Mouse (Mus musculus) effector memory CD4-positive, alpha-beta T cell, adult 7 months (primary cell): ENCODE measurements around the gene Asna1. TPM values are rescaled to one million over a fixed set of nuclear protein-coding genes. Genes with fewer than 3 reads are reported as not detected.

Source experiments
- polyA plus RNA-seq: library from polyadenylated mRNA; unstranded; fragments of 100-300 nt; shearing (Covaris generic); gene quantifications from one replicate; pipeline ENCODE4 v1.2.1, GENCODE M21; 2017

Asna1 gene
- polyA plus RNA-seq = 27.0 TPM

DNA sequence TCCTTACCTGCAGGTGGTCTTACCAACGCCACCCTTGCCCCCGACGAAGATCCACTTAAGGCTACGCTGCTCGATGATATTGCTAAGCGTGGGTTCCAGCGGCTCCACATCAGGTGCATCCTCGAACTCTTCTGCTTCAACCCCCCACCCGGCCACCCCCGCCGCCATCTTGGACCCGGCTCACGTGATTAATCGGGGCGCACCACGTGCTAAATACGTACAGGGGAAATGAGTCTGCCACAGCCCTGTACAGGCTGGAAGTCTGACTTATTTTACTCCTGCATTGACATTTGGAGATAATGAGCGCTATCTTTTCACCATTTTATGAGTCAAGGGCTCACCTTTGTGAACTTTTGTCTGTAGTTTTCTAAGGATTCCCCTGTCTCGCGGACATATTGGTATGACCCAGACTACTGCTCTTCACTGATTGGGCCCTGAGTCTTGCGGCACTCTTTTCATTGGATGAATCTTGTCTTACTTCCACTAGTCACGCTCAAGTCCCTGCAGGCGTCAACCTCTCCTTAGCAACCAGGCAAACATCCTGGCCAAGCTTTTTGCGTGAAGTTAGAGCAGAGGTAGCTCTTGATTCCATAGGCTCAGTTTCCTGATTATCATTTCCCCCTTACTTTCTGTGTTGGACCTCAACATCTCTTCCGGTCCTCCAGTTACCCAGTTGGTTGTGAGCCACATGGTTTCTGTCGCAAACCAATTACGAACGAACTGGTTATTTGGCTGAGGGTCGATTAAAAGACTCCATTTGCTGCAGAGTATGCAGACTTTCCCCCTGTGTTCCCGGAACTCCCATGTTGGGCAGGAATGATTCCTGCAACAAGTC, at the start of gene Asna1:
Gene Asna1 (minus strand): TSS at position 184 of the 835 bp plus-strand sequence.

DNA sequence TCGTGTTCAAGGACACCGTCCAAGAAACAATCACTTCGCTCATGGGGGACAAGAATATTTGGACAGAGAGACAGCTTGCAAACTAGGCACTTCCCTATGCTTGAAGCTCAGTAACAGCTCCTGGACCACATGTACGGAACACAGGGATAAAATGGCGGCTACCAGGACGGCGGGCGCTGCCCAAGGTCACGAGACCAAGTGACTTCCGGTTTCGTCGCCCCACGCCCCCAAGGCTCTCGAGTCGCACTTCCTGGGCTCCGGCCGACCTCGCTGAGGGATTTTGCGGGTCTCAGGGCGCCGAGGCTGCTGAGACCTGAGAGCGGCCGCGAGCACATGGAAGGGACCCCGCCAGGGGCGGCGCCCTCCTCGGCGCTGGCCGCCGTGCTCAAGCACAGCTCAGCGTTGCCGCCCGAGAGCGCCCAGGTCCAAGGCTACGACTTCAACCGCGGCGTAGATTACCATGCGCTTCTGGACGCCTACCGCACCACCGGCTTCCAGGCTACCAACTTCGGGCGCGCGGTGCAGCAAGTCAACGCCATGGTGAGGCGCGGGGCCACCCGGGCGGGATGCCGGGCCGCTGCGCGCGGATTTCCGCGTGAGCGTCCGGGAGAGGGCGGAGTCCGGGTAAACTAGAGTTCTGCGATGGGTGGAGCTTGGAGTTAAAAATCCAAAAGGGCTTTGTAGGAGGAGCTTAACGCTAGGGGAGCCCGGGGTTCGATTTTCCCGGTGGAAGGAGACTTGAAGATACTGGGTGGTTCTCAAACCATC, 46.6 kb upstream of the Asna1 start, which contains the start of gene Dhps:
Gene Dhps (plus strand): TSS at position 244 of the 768 bp plus-strand sequence.

DNA sequence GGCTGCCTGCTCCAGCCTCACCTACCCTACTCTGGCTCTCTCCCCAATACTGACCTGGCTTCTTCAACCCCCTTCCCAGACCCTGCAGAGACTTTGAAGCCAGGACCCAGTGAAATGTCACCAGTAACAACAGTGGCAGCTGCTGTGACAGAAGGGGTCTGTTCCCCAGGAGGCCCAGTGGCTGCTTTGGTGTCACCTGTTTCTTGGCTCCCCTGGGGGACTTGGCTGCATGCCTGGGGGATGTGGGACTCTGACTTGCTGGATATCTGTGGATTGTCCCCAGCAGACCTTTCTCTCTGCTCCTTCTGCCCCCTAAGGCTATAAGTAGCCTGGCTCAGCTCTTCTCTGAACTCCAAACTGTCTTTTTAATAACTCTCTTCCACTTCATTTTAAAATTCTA, 42.9 kb upstream of the Asna1 start, which contains the start of gene Gm5741:
Gene Gm5741 (minus strand): TSS at position 1 of the 400 bp plus-strand sequence.

GRCm38 (mm10) chr8:85059879-85060616, 35.0 kb upstream of the Asna1 start, which contains the start of gene Fbxw9:
Gene Fbxw9, plus strand, starts transcription at chr8:85060055.

DNA sequence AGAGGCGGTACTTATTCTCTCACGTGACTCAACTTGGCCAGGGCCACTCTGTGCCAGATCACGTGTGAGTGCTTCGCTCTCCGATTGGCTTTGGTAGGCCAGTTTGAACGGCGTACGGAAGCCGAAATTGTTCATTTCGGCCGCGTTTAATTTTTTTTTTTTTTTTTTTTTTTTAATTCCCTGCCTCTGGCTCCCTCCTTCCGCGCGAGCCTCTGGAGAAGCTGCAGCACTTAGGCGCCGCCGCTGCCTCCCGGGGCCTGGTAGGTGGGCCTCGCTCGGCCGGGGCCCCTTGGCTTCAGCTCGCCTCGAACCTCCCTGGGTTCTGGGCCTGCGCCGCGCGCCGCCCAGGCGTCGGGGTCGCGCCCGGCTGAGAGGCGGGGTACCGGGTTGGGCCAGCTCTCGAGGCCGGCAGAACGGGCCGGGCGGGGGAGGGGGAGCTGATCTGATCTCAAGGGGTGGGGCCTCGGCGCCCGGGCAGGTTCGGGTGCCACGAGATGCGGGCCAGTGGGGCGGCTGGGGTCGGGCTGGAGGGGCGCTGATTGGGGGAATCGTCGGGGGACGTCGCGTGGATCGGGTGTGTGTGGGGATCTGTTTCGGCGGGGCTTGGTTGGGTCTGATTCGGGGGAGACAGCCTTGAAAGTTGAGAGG, 11.8 kb upstream of the Asna1 start, which contains the start of gene Tnpo2:
Gene Tnpo2 (plus strand): TSS at position 198 of the 648 bp plus-strand sequence.

DNA sequence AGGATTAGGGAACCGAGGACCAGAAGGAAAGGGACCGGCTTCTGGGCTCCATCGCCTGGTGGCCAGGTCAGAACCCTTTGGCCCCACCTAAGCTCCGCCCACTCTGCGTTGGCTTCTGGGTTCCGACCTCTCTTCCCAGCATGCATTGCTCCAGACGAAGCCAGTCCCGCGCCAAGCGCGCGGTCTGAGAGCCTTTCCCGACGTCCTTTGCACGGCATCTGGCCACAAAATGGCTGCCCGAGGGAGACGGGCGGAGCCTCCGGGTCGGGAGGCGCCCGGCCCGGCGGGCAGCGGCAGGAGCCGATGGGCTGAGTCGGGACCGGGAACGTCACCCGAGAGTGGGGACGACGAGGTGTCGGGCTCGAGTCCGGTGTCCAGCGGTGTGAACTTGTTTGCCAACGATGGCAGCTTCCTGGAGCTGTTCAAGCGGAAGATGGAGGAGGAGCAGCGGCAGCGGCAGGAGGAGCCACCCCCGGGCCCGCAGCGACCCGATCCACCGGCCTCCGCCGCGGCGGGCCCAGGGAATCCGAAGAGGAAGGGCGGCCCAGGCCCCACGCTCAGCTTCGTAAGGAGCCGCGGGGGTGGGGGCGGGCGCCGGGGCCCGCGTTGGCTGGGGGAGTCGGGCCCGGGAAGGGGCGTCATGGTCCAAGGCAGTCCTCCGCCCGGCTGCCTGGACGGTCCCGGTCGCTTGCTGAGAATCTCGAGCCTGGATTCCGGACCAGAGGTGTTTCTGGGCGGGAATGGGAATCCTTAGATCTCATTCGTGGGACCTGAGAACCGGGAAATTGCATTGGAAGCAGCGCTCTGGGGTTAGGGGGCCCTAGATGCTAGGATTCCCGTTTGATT, 1.8 kb upstream of the Asna1 start, which contains the start of gene Trir:
Gene Trir (plus strand): TSS at position 154 of the 846 bp plus-strand sequence.

DNA sequence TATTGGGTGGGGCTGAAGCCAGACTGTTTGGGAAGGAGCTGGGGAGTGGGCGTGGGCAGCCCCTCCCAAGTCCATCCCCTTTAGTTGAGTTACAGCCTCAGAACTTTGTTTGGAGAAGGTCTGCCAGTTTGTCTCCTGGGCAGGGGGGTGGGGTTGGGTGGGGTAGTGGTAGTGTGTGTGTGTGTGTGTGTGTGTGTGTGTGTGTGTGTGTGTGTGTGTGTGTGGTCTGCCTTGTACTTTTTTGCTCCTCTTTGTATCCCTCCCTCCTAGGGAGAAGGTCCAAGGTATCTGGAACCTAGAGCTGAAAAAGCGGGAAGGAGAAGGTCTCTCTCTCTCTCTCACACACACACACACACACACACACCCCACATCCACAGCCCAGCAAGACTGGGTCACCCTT, 10.7 kb downstream of the Asna1 start, which contains the start of gene Best2:
Gene Best2 (minus strand): TSS at position 101 of the 400 bp plus-strand sequence.

DNA sequence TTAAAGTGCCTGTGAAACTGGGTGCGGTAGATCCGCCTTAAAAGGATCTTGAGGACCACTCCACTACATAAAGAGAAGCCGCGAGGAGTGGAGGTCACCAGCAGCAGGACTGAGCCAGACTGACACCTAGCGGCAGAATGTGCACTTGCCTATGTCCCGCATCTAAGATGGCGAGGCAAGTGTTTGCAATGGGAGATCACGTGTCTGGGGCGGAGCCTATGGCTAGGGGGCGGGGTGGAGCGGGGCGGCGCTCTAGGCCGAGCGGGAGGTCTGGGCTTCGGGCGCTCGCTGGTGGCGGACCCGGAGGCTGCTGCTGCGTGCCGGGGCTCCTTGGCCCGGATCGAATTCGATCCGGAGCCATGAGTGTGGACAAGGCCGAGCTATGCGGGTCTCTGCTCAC, 34.7 kb downstream of the Asna1 start, which contains the start of gene Hook2:
Gene Hook2 (plus strand): TSS at position 255 of the 400 bp plus-strand sequence.

DNA sequence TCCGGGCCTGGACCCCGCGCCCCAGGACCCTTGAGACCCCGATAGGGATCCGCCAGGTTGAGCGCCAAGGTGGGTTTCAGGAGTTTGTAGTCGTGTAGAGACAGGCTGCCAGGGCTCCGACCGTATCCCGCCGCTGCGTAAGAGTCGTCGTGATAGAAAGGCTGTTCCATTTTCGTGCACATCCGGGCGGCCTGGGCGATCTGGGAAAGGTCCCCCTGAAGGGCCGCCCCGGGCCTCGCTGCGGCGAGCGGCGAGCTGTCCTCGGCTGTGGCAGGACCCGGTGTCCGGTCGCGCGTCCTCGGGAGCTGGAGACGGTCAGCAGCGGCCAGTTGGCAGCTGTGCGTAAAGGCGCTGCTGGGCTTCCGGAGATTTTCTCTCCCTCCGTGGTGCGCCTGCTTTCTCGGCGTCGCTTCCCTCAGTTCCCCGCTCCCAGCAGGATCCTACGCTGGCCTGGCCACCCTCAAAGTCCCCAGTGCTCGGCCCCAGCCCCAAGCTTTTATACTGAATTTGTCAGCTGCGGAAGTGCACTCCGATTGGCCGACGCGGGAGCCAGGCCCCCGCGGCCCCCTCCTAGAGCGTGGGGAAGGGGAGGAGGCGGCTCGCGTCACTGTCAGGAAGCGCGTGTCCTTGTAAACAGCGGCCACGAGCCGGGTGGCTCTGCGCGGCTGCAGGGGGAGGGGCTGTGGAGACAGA, 46.7 kb downstream of the Asna1 start, which contains the start of gene Junb:
Gene Junb (minus strand): TSS at position 471 of the 693 bp plus-strand sequence.

GRCm38 (mm10) chr8:84969241-84970134, 55.6 kb downstream of the Asna1 start, which contains the start of the genes Gm49661, Prdx2 and Rnaseh2a:
Gene Gm49661, minus strand, starts transcription at chr8:84969433.
Gene Prdx2, plus strand, starts transcription at chr8:84969587.
Gene Rnaseh2a, minus strand, starts transcription at chr8:84969767.

Other genes starting within 250 kb of the Asna1 start
- 6.2 TPM for gene Nfix, start 224.9 kb downstream of the Asna1 start, polyA plus RNA-seq
- gene Dand5, start 202.5 kb downstream of the Asna1 start, polyA plus RNA-seq = 2.1 TPM
- 23.3 TPM for gene Gadd45gip1, start 193.8 kb downstream of the Asna1 start, polyA plus RNA-seq
- gene Rad23a, start 184.6 kb downstream of the Asna1 start, polyA plus RNA-seq = 132 TPM
- 572 TPM for gene Calr, start 178.3 kb downstream of the Asna1 start, polyA plus RNA-seq
- 70.0 TPM for gene Farsa, start 168.3 kb downstream of the Asna1 start, polyA plus RNA-seq
- gene Syce2, start 153.2 kb downstream of the Asna1 start, polyA plus RNA-seq = 4.4 TPM
- 18.6 TPM for gene Gcdh, start 131.4 kb downstream of the Asna1 start, polyA plus RNA-seq
- not detected for gene Klf1, start 123.4 kb downstream of the Asna1 start, polyA plus RNA-seq
- gene Dnase2a, start 116.7 kb downstream of the Asna1 start, polyA plus RNA-seq = 7.4 TPM
- gene Mast1, start 87.9 kb downstream of the Asna1 start, polyA plus RNA-seq = 0.50 TPM
- gene Rtbdn, start 78.3 kb downstream of the Asna1 start, polyA plus RNA-seq = not detected
- not detected for gene Gm49661, start 55.8 kb downstream of the Asna1 start, polyA plus RNA-seq
- gene Prdx2, start 55.7 kb downstream of the Asna1 start, polyA plus RNA-seq = 100 TPM
- gene Rnaseh2a, start 55.5 kb downstream of the Asna1 start, polyA plus RNA-seq = 47.0 TPM
- gene Junb, start 46.6 kb downstream of the Asna1 start, polyA plus RNA-seq = 5,448 TPM
- 17.0 TPM for gene Hook2, start 34.7 kb downstream of the Asna1 start, polyA plus RNA-seq
- gene Best2, start 10.8 kb downstream of the Asna1 start, polyA plus RNA-seq = not detected
- gene Trir, start 1.5 kb upstream of the Asna1 start, polyA plus RNA-seq = 176 TPM
- gene Tnpo2, start 11.6 kb upstream of the Asna1 start, polyA plus RNA-seq = 27.4 TPM
- 4.4 TPM for gene Fbxw9, start 34.8 kb upstream of the Asna1 start, polyA plus RNA-seq
- gene Gm5741, start 42.7 kb upstream of the Asna1 start, polyA plus RNA-seq = not detected
- gene Dhps, start 46.5 kb upstream of the Asna1 start, polyA plus RNA-seq = 89.9 TPM
- gene Wdr83os, start 55.5 kb upstream of the Asna1 start, polyA plus RNA-seq = 122 TPM
- 14.5 TPM for gene Wdr83, start 56.0 kb upstream of the Asna1 start, polyA plus RNA-seq
- gene Man2b1, start 58.0 kb upstream of the Asna1 start, polyA plus RNA-seq = 100 TPM
- not detected for gene Zfp791, start 97.8 kb upstream of the Asna1 start, polyA plus RNA-seq
- 0.27 TPM for gene Cks1brt, start 126.6 kb upstream of the Asna1 start, polyA plus RNA-seq
- not detected for gene Olfr371, start 200.7 kb upstream of the Asna1 start, polyA plus RNA-seq